In genomic region chr6:3463026-3463425, GRCm38 (mm10) we compare ENCODE assay signal across 1 mouse cellular context.
TF ChIP-seq lines count a peak whose summit lies in the region.

No protein-coding gene starts in this region.

TF ChIP-seq in CH12.LX, 34 proteins besides CTCF, POLR2A, EP300 and RAD21:
- TF ChIP-seq ZKSCAN1 (IDR thresholded peaks at IDR 0.05; ENCODE audit: borderline replicate concordance, low read depth, low read length) (no peak), MAFK (IDR thresholded peaks at IDR 0.05; ENCODE audit: insufficient replicate concordance, low read length) (no peak), NRF1 (IDR thresholded peaks at IDR 0.05; ENCODE audit: low read depth, low read length) (peak; percentile 45; the same call in 1 of the 2 replicates), MEF2A (IDR thresholded peaks at IDR 0.05; ENCODE audit: borderline replicate concordance, low read depth, low read length) (peak; percentile 37; the same call in 1 of the 2 replicates), E2F4 (IDR thresholded peaks at IDR 0.05; ENCODE audit: insufficient replicate concordance, low read depth, low read length) (no peak), TBP (conservative IDR thresholded peaks at IDR 0.05; ENCODE audit: low read depth, low read length) (no peak), ETS1 (conservative IDR thresholded peaks at IDR 0.05; ENCODE audit: low read depth, low read length) (0 out of 2 replicates have a peak, but pooled peaks have one; percentile 15), ZNF384 (IDR thresholded peaks at IDR 0.05; ENCODE audit: low read depth, low read length) (no peak), IRF4 (IDR thresholded peaks at IDR 0.05; ENCODE audit: low read depth, low read length) (peak; percentile 45), TCF12 (IDR thresholded peaks at IDR 0.05; ENCODE audit: low read depth, low read length) (no peak), JUN (IDR thresholded peaks at IDR 0.05; ENCODE audit: insufficient read depth, low read depth, low read length) (no peak), CHD1 (IDR thresholded peaks at IDR 0.05; ENCODE audit: low read depth, low read length) (peak; percentile 65; the same call in 1 of the 2 replicates), MAZ (IDR thresholded peaks at IDR 0.05; ENCODE audit: low read depth, low read length) (no peak), MAX (IDR thresholded peaks at IDR 0.05; ENCODE audit: low read length) (peak; percentile 30; the same call in 1 of the 2 replicates), POLR2AphosphoS2 (IDR thresholded peaks at IDR 0.05; ENCODE audit: low read depth, low read length) (no peak), CHD2 (IDR thresholded peaks at IDR 0.05; ENCODE audit: low read length) (0 out of 2 replicates have a peak, but pooled peaks have one; percentile 18), ELF1 (IDR thresholded peaks at IDR 0.05; ENCODE audit: low read depth, low read length) (no peak), USF2 (conservative IDR thresholded peaks at IDR 0.05; ENCODE audit: low read depth, low read length) (no peak), KAT2A (IDR thresholded peaks at IDR 0.05; ENCODE audit: insufficient replicate concordance, low read length) (no peak), BHLHE40 (IDR thresholded peaks at IDR 0.05; ENCODE audit: low read depth, low read length) (peak; percentile 37; the same call in 1 of the 2 replicates), USF1 (IDR thresholded peaks at IDR 0.05; ENCODE audit: low read depth, low read length) (no peak), RCOR1 (conservative IDR thresholded peaks at IDR 0.05; ENCODE audit: low read depth, low read length) (no peak), SMC3 (IDR thresholded peaks at IDR 0.05; ENCODE audit: low read depth, low read length) (no peak), SIN3A (IDR thresholded peaks at IDR 0.05; ENCODE audit: low read length) (no peak), NELFE (IDR thresholded peaks at IDR 0.05; ENCODE audit: low read depth, low read length) (no peak), MXI1 (IDR thresholded peaks at IDR 0.05; ENCODE audit: low read depth, low read length) (no peak; the same call in 1 of the 2 replicates), HCFC1 (IDR thresholded peaks at IDR 0.05; ENCODE audit: low read depth, low read length) (no peak; the same call in 1 of the 2 replicates), MYC (IDR thresholded peaks at IDR 0.05; ENCODE audit: low read depth, low read length) (0 out of 2 replicates have a peak, but pooled peaks have one; percentile 46), JUND (conservative IDR thresholded peaks at IDR 0.05; ENCODE audit: low read depth, low read length) (no peak), UBTF (IDR thresholded peaks at IDR 0.05; ENCODE audit: low read depth, low read length) (no peak), GABPA (IDR thresholded peaks at IDR 0.05; ENCODE audit: insufficient replicate concordance, low read depth, low read length) (no peak), PAX5 (IDR thresholded peaks at IDR 0.05; ENCODE audit: low read length) (no peak), ZMIZ1 (IDR thresholded peaks at IDR 0.05; ENCODE audit: low read depth, low read length) (no peak), ZC3H11A (IDR thresholded peaks at IDR 0.05; ENCODE audit: low read depth, low read length) (no peak)
